Mouse (Mus musculus): ENCODE data around the gene Coq7.

DNA sequence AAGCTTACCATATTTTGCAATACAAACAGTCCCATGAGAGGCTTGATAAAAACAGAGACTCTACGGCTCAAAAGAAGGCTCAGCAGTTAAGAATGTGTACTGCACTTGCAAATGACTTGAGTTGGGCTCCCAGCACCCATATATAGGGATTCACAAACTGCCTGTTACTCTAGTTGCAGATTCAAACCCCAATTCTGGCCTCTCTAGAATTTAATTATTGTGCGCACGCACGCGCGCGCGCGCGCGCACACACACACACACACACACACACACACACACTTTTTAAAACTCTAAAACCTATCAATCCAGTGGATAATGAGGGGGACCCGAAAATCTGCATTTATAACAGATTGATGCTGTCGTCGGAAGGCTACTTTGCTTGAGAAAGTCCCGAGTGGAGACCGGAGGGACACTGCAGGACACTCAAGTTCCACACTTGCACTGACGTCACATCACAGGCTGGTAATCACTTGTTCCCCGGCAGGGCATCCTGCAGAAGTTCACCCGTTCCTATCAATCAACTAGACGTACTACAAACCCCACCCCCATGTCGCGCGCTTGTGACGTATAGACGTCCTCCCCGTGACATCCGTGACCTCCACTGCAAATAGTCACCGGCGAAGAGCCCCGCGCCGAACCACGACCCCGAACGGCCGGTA lies 508 bp downstream of the Coq7 start:
- no peak for TF ChIP-seq EP300 (IDR thresholded peaks at IDR 0.05; ENCODE audit: insufficient read depth, low read depth, low read length)
- TF ChIP-seq POLR2A (IDR thresholded peaks at IDR 0.05; ENCODE audit: insufficient read depth, low read length): peak; percentile 18
